Mouse (Mus musculus) heart, adult 9 months (tissue): ENCODE measurements at regions not wholly inside any gene's neighbourhood (a gene's known extent, or its start where the extent isn't known, plus 50 kb on each side); places are given as distances from the start of the nearest gene placed in this dataset.

Experiments
- DNase-seq, 2 experiments: peaks; one replicate each; pipeline ENCODE4 v3.0.0; 2022; ENCODE audit warnings: low spot score in 2 of 2

- no peak for DNase-seq
Measured at GRCm38 (mm10) chr2:114828192-114828591, 173.4 kb upstream of the Dph6 start.

- no peak for DNase-seq
Measured at GRCm38 (mm10) chr2:114835694-114836093, 180.9 kb upstream of the Dph6 start.

- no peak for DNase-seq
Measured at GRCm38 (mm10) chr2:114843696-114844388, 189.1 kb upstream of the Dph6 start.

GRCm38 (mm10) chr2:114844389-114844771 is 189.6 kb upstream of the Dph6 start:
- DNase-seq, result no peak

DNA sequence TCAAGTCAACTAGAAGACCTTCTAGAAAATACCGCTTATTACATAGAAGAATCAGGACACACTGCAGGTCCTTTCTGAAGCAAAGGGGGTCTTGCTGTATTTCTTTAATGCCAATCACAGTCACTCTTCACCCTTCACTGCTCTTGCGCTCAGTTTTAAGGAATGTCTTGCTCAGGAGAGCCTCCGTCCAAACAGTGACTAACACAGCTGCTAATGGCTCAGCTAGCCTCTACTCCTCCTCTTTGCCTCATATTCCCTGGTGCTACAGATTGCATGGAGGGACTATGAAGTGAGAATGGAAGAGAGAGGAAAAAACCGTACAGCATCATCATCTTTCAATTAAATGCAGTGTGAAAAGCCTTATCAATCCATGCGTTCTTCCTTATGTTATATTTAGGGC is 193.7 kb upstream of the Dph6 start:
- DNase-seq, result no peak

- DNase-seq, result no peak
Measured at GRCm38 (mm10) chr2:114848914-114849313, 194.2 kb upstream of the Dph6 start.

DNA sequence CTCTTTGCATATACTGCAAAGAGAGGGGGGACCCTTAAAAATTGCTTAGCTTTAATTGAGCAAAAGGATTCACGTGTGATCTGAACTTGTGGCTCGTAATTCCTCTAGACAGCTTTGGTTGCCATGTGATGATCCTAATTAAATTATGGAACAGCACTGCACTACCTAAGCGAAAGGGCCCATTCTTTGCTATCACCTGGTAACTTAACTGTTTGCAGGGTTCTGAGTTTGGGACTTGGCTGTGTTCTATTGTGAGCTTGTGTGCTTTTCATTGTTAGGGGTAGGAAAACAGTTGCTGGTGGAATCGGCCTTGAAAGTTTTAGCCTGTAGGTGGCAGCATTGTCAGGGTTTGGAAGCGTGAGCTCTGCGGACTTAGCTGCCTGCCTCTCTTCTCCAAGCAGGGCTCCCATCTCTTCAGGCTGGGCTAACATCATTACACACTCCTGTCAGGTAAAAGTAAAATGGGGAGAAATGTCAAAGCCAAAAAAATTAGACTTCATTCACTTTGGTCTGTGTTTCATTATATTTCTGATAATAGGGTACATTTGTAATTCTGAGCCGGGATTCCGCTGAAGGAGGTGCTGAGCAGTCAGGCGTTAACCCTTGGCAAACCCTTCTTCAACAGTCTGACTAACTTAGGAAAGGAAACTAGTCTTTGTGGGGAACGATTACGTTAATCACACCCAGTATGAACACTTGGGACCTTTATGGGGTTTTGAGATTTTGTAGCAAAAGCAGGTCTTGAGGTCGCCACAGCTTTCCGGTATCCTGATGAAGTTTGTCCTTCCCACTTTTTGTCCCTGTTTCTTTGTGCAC is 199.2 kb upstream of the Dph6 start:
- DNase-seq, result peak; percentile 6 to 18

DNA sequence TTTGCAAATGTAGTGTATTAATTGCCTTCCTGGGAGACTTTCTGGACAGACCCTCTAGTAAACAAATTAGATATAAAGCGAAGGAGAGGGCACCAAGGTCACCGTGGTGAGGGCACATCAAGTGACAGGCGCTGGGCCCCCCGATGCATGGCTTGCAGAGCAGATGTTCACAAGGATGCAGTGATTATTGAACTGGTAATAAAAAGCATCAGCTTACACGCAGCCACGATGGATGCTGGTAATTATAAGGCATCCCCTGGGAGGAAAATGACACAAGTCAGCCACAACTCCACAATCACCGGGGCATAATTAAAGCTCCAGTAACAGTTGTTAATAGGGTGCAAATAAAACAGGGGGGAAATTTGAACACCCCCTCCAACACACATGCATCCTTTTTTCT is 217.5 kb upstream of the Dph6 start:
- DNase-seq, result no peak

DNA sequence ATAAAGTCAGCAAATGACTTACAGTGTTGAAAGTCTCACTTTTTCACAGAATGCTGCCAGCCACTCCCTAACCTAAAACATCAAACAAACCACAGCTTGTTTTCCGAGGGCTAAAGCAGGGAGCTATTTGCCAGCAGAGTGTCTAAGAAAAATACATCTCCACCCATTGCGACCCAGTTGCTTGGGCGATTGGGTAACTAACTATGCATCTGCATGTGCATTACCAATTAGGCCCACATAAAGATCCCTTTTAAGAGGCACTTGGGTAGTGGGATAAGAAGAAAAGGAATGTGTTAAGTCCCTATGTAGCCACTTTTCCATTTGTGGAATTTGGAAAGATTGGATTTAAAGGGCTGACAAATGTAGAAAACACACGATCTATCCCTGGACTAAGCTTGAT is 218.3 kb upstream of the Dph6 start:
- DNase-seq, result no peak

DNA sequence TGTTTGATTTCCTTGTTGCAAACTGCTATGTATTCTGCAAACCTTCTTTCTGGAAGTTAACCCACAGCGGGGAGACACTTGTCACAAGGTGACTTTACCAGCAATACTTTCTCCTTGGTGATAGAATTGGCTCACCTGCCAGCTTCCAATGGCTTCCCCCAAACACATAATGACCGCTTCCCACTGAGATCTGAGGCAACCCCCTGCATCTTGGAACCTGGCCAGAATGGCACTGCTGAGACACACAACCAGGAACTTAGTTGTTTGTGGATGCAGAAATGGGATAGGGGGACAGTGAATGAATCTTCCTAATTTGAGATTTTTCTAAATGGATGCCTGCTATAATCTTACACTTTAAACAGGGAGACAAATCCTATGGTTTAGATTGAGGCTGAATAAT is 224.3 kb upstream of the Dph6 start:
- DNase-seq, result no peak

DNA sequence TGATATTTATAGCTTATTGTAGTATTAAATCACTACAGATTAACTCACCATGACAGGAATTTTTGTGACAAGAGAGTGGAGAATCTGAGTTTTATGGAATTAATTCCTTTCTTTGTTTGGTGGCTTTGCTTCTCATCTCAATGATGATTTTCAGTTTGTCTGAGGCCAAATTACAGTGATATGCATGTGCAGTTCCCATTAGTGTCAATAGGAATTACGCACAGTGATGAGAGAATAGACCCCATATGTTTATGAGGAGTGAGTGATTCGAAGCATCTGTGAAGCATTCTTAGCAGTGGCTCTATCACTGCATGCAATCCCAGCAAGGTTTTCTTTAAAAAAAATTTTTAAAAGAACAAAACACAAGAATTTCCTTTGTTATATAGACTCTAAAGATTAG is 225.0 kb upstream of the Dph6 start:
- no peak for DNase-seq

GRCm38 (mm10) chr2:114885734-114886260 is 231.0 kb upstream of the Dph6 start:
- DNase-seq, result no peak

DNA sequence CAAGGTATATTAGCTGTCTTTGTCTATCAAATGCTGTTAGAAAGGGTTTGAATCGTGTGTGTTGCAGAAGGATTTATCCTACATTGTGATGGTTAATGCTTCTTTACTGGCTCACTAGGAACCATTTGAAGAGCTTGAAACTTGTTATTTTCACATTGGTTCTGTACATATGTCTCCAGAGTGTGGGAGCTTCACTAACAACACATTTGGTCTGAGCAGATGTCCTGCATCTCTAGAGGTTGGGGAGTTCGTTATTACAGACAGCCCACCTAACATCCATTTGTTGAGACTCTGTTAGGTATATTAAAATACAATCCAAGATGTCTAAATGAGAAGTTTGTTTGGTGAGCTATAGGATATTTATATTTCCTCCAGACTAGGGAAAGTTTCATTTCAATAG is 244.0 kb upstream of the Dph6 start:
- DNase-seq, result no peak

GRCm38 (mm10) chr2:114911845-114912500 is 257.2 kb upstream of the Dph6 start:
- DNase-seq, result no peak

DNA sequence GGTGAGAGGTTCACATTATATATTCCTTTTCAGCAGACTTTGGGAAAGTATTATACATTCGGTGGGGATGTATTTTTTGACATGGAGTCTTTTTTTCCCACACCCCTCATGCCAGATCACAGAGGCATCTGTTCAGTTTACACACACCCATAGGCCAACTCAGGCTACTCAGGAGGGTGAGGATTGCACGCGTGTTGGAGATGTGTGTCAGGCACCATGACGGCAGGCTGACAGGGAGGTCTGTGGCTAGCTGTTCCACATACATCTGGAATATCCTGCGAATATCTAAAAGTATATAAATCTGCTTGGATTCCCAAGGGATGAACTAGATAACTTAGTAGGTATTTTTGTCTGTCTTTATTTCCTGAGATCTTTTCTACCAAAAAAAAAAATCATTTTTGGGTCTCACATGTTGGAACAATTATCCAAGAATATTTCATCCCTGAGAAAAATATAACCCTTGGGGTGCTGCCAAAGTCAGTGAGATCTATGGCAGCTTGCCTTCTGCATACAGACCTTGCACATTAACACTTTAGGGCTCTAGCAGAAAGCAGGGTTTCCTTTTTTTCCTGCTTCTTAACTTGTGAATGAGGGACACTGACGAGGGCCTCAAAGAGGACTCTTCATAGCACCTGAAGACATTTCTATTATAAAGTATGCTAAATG is 260.4 kb upstream of the Dph6 start:
- no peak for DNase-seq

- DNase-seq, result no peak
Measured at GRCm38 (mm10) chr2:114918420-114919332, 263.9 kb upstream of the Dph6 start.

- no peak for DNase-seq
Measured at GRCm38 (mm10) chr2:114923911-114924310, 269.1 kb upstream of the Dph6 start.

GRCm38 (mm10) chr2:114935436-114935835 is 280.7 kb upstream of the Dph6 start:
- DNase-seq, result no peak

- DNase-seq, result no peak
Measured at GRCm38 (mm10) chr2:114938416-114939147, 283.8 kb upstream of the Dph6 start.

DNA sequence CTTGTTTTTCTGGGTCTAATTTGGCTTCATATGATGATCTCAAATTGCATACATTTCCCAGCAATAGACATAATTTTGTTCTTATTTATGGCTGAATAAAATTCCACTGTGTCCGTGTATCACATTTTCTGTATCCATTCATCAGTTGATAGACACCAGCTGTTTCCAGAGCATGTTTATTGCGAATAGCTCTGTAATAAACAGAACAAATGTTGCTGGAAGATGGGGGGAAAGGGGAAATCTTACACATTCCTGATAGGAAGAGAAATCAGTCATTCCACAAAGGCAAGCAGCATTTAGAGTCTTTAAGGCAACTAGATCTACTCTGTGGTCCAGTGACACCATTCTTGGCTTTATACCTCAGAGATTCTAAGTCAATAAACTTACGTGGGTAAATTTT is 311.3 kb upstream of the Dph6 start:
- DNase-seq, result no peak
